Mouse (Mus musculus) heart, postnatal 10 days (tissue): ENCODE results near the gene Cdh13. TPM values are rescaled to one million over a fixed set of nuclear protein-coding genes. Genes with fewer than 3 reads are reported as not detected.

ENCODE experiments used
- DNase-seq, 2 experiments: peaks; one replicate each; pipeline ENCODE4 v3.0.0; 2021
- intact Hi-C: fragments of 180-260 bp; cut with DNase I; formaldehyde crosslinking; loops from one replicate; pipeline ENCODE4 v1.15.1; 2025
- total RNA-seq, 2 experiments: library from RNA; stranded (reverse); gene quantifications; 2 replicates each; pipeline ENCODE4 v1.2.3; 2021

The Cdh13 gene
- total RNA-seq, 2 experiments from 2014 or later, result 217 to 231 TPM

DNA sequence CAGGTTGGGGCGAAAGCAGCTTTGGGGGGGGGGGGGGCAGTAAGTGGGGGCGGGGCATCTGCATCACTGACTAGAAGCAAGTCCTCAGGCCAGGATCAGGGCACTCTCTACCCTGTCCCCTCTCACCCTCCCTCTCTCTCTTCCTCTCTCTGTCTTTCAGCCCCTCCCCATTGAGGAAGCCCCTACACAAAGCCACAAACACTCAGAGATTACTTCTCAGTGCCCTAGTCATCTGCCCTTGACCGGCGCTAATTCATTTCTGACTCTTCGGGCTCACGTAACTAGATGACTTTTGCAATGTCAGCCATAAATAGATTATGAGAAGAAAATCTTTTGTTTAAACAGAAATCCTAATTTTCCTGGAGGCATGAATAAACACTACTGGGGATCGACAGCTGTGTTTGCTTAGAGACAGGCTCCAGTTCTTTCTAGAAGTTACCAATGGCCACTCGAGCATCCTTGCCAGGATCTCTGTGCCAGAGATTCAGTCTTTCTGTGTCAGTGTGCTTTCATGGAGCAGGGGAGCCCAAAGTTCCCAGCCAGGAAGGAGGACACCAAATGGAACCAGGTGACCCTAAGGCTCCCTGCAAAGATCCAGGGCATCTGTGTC lies 1077.3 kb downstream of the Cdh13 start:
- intact Hi-C loops, result no loop called here

More for the DNA sequence above, 1077.3 kb downstream of the Cdh13 start:
- no peak for DNase-seq
